Mouse (Mus musculus) gastrocnemius, postnatal 25 days (tissue): ENCODE data around the gene Ptprr. TPM values are rescaled to one million over a fixed set of nuclear protein-coding genes. Genes with fewer than 3 reads are reported as not detected.
A peak's percentile ranks its signal among the peaks of the same experiment; 100 is the strongest.

Source experiments
- DNase-seq: peaks from one replicate; pipeline ENCODE4 v3.0.0; 2022
- total RNA-seq, 2 experiments: library from RNA; stranded (reverse); gene quantifications; 1 replicate in 1 of 2; 2 replicates in 1 of 2; pipeline ENCODE4 v1.2.3; 2021

Ptprr gene
- total RNA-seq, 2 experiments from 2014 or later: 0.62 to 0.95 TPM

- no peak for DNase-seq
These were observed 179.5 kb downstream of the Ptprr start for GRCm38 (mm10) chr10:116197416-116197939.

GRCm38 (mm10) chr10:116199035-116199434, 181.0 kb downstream of the Ptprr start:
- no peak for DNase-seq

- DNase-seq: no peak
These were observed 183.5 kb downstream of the Ptprr start for GRCm38 (mm10) chr10:116201542-116201941.

GRCm38 (mm10) chr10:116205580-116206358, 187.8 kb downstream of the Ptprr start:
- DNase-seq: peak; percentile 33

- peak; percentile 15 for DNase-seq
These were observed 188.4 kb downstream of the Ptprr start for GRCm38 (mm10) chr10:116206449-116206848.

- no peak for DNase-seq
These were observed 190.1 kb downstream of the Ptprr start for GRCm38 (mm10) chr10:116207987-116208726.

GRCm38 (mm10) chr10:116208727-116209115, 190.7 kb downstream of the Ptprr start:
- DNase-seq: peak; percentile 33

- DNase-seq: no peak
These were observed 194.1 kb downstream of the Ptprr start for GRCm38 (mm10) chr10:116212127-116212526.

GRCm38 (mm10) chr10:116220336-116221118, 202.5 kb downstream of the Ptprr start:
- DNase-seq: no peak

GRCm38 (mm10) chr10:116235299-116235698, 217.3 kb downstream of the Ptprr start:
- no peak for DNase-seq

GRCm38 (mm10) chr10:116242200-116242599, 224.2 kb downstream of the Ptprr start:
- DNase-seq: no peak

GRCm38 (mm10) chr10:116243373-116243772, 225.4 kb downstream of the Ptprr start:
- DNase-seq: no peak

GRCm38 (mm10) chr10:116245632-116246031, 227.6 kb downstream of the Ptprr start:
- DNase-seq: no peak

GRCm38 (mm10) chr10:116252668-116253067, 234.7 kb downstream of the Ptprr start:
- no peak for DNase-seq

GRCm38 (mm10) chr10:116253972-116254371, 236.0 kb downstream of the Ptprr start:
- DNase-seq: no peak

- no peak for DNase-seq
These were observed 241.3 kb downstream of the Ptprr start for GRCm38 (mm10) chr10:116259298-116259697.

GRCm38 (mm10) chr10:116260658-116261433, 242.8 kb downstream of the Ptprr start:
- DNase-seq: peak; percentile 38

GRCm38 (mm10) chr10:116261559-116261958, 243.5 kb downstream of the Ptprr start:
- no peak for DNase-seq

GRCm38 (mm10) chr10:116264521-116264920, 246.5 kb downstream of the Ptprr start:
- no peak for DNase-seq

GRCm38 (mm10) chr10:116266561-116267433, 248.8 kb downstream of the Ptprr start:
- DNase-seq: peak; percentile 51

GRCm38 (mm10) chr10:116267434-116267822, 249.4 kb downstream of the Ptprr start:
- DNase-seq: no peak
